Mouse (Mus musculus): Measurements from ENCODE around the gene Grin2a. TPM values are rescaled to one million over a fixed set of nuclear protein-coding genes. Genes with fewer than 3 reads are reported as not detected.

Gene Grin2a
- polyA plus RNA-seq, 1 experiment, result 4.2 TPM

DNA sequence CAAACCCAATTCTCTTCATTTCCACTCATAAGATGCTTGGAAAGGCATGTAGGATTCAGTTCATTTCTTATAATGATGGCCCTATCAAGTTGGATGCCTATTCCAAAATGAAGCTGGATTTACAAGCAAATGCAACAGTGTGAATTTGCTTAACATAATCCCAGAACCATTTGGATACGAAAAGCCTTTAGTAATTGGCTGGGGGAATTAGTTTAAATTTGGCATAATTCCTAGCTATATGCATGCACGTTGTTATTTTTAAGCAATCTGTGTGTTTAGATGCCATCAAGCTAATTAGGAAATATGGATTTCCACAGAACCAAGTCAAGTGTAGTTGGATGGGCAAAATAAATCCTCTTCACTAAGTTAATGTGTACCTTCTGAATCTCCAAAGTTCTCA, 411.4 kb downstream of the Grin2a start:
- Histone ChIP-seq H3K4me1 (ENCODE audit: control insufficient read depth, insufficient read depth, insufficient read length, low read length) (no peaks in the 10 kb centered on the region), H3K36me3 (ENCODE audit: control insufficient read depth, insufficient read depth, low read length) (no peaks in the 10 kb centered on the region), H3K27me3 (ENCODE audit: control insufficient read depth, insufficient read depth, low read length) (no peaks in the 10 kb centered on the region), H3K4me3 (ENCODE audit: low read depth, low read length) (no peak overlapping the region), H3K27ac (ENCODE audit: insufficient read depth, low read depth, low read length) (no peak overlapping the region)
- WGBS, result 67% methylated on average over 2 of the region's 2 CpGs
- no peak for TF ChIP-seq CTCF (IDR thresholded peaks at IDR 0.05; ENCODE audit: extremely low read depth, insufficient read length, insufficient replicate concordance, low read depth, low read length)
- TF ChIP-seq POLR2A (IDR thresholded peaks at IDR 0.05; ENCODE audit: low read depth, low read length), result no peak

DNA sequence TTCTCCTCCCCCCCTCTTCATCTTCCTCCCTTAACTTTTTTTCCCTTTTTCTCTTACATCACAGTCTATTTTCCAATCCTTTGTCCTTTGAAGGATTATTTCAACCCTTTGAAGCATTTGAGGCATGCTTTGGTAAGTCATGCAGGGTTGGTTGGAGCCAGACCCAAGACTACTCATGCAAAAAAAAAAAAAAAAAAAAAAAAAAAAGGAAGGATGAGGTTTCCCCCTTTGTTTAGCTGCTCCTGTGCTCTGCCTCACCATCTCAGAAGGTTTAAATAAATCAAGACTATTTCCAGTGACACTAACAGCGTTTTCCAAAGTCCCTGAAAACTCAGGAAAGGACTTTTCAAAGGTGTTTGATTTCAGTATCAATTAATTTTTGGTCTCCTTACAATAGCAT, 423.6 kb downstream of the Grin2a start:
- Histone ChIP-seq H3K4me3 (ENCODE audit: low read depth, low read length) (no peak overlapping the region), H3K27ac (ENCODE audit: insufficient read depth, low read depth, low read length) (no peak overlapping the region), H3K36me3 (ENCODE audit: control insufficient read depth, insufficient read depth, low read length) (no peaks in the 10 kb centered on the region), H3K27me3 (ENCODE audit: control insufficient read depth, insufficient read depth, low read length) (no peaks in the 10 kb centered on the region), H3K4me1 (ENCODE audit: control insufficient read depth, insufficient read depth, insufficient read length, low read length) (no peaks in the 10 kb centered on the region)
- TF ChIP-seq CTCF (IDR thresholded peaks at IDR 0.05; ENCODE audit: extremely low read depth, insufficient read length, insufficient replicate concordance, low read depth, low read length) (no peak), POLR2A (IDR thresholded peaks at IDR 0.05; ENCODE audit: low read depth, low read length) (no peak)
- 53% methylated on average over 1 of the region's 1 CpGs for WGBS

DNA sequence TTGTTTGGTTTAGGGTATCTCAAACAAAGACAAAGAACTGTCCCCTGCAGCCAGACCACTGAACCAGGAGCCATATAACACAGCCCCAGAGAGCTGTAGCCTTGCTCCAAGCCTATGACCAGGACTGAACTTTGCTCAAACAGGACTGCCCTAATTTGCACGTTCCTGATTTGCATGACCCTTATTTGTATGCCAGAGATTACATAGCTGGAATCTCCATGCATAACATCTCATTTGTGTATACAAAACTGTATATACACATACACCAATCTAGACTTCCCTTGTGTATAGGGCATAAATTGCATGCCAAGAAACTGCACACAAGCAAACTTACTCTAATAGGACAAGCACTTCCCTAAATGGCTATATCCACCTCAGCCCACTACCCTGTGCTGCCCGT, 428.1 kb downstream of the Grin2a start:
- 31% methylated on average over 2 of the region's 2 CpGs for WGBS
- no peak for TF ChIP-seq CTCF (IDR thresholded peaks at IDR 0.05; ENCODE audit: extremely low read depth, insufficient read length, insufficient replicate concordance, low read depth, low read length)
- Histone ChIP-seq H3K4me3 (ENCODE audit: low read depth, low read length) (no peak overlapping the region), H3K27me3 (ENCODE audit: control insufficient read depth, insufficient read depth, low read length) (no peaks in the 10 kb centered on the region), H3K4me1 (ENCODE audit: control insufficient read depth, insufficient read depth, insufficient read length, low read length) (no peaks in the 10 kb centered on the region), H3K27ac (ENCODE audit: insufficient read depth, low read depth, low read length) (no peak overlapping the region), H3K36me3 (ENCODE audit: control insufficient read depth, insufficient read depth, low read length) (no peaks in the 10 kb centered on the region)

DNA sequence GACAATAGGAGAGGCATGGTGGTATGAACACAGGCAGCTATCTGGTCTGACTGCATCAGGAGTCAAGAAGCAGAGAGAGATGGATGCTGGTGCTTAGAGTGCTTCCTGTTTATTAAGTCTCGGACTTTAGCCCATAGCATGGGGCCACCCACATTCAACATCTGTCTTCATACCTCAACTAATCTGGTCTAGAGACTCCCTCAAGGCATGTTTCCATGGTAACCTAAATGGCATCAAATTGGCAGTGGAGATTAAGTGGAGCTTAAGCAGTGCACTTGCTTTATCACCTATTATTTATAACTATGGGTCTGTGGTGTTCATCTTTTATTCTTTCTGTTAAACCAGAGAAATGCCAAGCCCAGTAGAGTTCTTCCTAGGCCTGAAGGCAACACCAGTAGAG, 433.5 kb downstream of the Grin2a start:
- Histone ChIP-seq H3K4me1 (ENCODE audit: control insufficient read depth, insufficient read depth, insufficient read length, low read length) (no peaks in the 10 kb centered on the region), H3K27me3 (ENCODE audit: control insufficient read depth, insufficient read depth, low read length) (no peaks in the 10 kb centered on the region), H3K36me3 (ENCODE audit: control insufficient read depth, insufficient read depth, low read length) (no peaks in the 10 kb centered on the region), H3K27ac (ENCODE audit: insufficient read depth, low read depth, low read length) (no peak overlapping the region), H3K4me3 (ENCODE audit: low read depth, low read length) (no peak overlapping the region)
- TF ChIP-seq POLR2A (IDR thresholded peaks at IDR 0.05; ENCODE audit: low read depth, low read length) (no peak), CTCF (IDR thresholded peaks at IDR 0.05; ENCODE audit: extremely low read depth, insufficient read length, insufficient replicate concordance, low read depth, low read length) (no peak)
- 53% methylated on average over 1 of the region's 1 CpGs for WGBS

DNA sequence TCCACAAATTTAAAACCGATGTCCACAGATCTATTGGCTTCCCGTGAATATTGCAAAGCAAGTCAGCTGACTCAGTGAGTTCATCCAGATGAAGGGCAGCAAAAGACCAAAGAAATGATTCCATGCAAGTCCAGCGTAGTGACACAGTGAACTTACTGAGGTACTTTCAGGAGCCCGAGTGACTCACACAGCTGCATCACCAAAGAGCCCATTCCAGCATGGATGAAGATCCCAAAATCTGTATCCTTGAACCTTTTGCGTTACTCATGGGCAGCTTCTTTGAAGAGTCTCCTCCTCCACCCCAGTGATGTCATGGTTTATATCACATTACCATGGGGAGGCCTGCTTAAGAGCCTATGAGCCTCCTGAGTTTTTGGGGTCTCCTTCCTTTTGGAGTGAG, 460.2 kb downstream of the Grin2a start:
- no peak for TF ChIP-seq POLR2A (IDR thresholded peaks at IDR 0.05; ENCODE audit: low read depth, low read length)
- no peak for TF ChIP-seq CTCF (IDR thresholded peaks at IDR 0.05; ENCODE audit: extremely low read depth, insufficient read length, insufficient replicate concordance, low read depth, low read length)
- H3K4me3 ChIP-seq (ENCODE audit: low read depth, low read length), result no peak overlapping the region
- no peaks in the 10 kb centered on the region for H3K27me3 ChIP-seq (ENCODE audit: control insufficient read depth, insufficient read depth, low read length)
- 86% methylated on average over 5 of the region's 5 CpGs for WGBS
- H3K4me1 ChIP-seq (ENCODE audit: control insufficient read depth, insufficient read depth, insufficient read length, low read length), result no peaks in the 10 kb centered on the region
- H3K36me3 ChIP-seq (ENCODE audit: control insufficient read depth, insufficient read depth, low read length), result no peaks in the 10 kb centered on the region
- H3K27ac ChIP-seq (ENCODE audit: insufficient read depth, low read depth, low read length), result no peak overlapping the region

DNA sequence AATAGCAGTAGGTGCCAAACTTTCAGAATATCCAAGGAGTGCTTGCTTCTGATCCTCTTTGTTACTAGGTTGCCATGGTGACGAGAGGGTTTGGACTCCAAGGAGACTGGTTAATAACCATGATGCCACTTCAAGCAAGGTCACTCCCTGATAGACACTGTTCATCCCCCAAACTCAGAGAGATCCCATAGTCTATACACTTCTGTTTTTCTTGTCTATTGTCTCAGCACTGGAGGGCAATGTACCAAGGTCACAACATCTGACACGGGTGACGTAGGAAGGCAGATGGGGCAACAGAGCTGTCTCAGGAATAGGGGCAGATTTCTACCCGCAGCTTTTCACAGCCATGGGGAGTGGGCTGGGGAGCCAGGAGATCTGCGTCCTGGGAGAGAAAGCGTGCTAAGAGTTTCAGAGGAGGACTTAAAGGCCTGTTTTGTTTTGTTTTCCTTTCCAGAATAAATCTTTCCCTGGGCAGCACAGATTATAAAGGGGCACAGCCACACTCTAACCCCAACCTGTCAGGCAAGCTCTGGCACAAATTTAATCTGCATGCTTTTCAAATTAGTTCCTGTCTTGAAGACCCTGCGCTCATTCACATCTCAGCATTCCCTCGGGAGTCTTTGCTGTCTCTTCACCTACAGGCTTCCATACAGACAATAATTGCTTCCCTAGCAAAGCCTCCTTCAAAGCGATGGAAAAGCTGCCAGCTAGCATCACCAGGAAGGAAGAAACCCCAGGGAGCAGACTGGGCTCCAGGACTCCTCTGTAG, 461.6 kb downstream of the Grin2a start:
- no peak overlapping the region for H3K27ac ChIP-seq (ENCODE audit: insufficient read depth, low read depth, low read length)
- TF ChIP-seq CTCF (IDR thresholded peaks at IDR 0.05; ENCODE audit: extremely low read depth, insufficient read length, insufficient replicate concordance, low read depth, low read length) (no peak), POLR2A (IDR thresholded peaks at IDR 0.05; ENCODE audit: low read depth, low read length) (no peak)
- no peaks in the 10 kb centered on the region for H3K27me3 ChIP-seq (ENCODE audit: control insufficient read depth, insufficient read depth, low read length)
- H3K36me3 ChIP-seq (ENCODE audit: control insufficient read depth, insufficient read depth, low read length), result no peaks in the 10 kb centered on the region
- H3K4me3 ChIP-seq (ENCODE audit: low read depth, low read length), result no peak overlapping the region
- WGBS, result 74% methylated on average over 9 of the region's 9 CpGs
- no peaks in the 10 kb centered on the region for H3K4me1 ChIP-seq (ENCODE audit: control insufficient read depth, insufficient read depth, insufficient read length, low read length)

DNA sequence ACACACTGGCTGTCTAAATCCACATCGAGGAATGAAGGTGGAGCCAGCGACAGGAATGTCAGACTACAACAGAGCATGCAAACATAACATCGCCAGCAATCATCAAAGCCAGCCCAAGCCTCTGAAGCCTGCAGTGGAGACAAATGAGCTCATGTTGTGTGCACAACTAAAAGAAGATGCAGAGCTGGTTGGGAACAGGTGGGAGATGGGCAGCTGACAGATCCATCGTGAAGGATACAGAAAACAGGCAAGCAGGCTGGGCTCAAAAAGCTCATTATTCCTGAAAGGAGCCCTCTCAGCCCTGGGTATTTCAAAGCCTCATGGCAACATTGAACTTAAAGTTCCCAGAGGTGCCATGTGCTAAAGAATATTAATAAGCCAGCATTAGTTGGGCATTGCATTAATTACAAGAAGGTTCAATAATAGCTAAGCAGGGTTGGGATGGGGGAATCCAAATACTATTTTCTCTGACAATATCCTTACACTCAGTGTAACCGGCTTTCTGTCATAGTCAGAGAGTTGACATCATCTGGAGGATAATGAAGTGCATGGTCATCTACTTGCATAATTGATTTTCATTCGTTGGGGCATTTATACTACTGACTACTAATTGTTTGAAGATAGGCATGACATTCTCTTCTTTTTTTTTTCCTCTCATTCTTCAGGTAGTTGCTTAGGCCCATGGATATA, 462.4 kb downstream of the Grin2a start:
- no peaks in the 10 kb centered on the region for H3K36me3 ChIP-seq (ENCODE audit: control insufficient read depth, insufficient read depth, low read length)
- WGBS, result 72% methylated on average over 6 of the region's 6 CpGs
- TF ChIP-seq POLR2A (IDR thresholded peaks at IDR 0.05; ENCODE audit: low read depth, low read length) (no peak), CTCF (IDR thresholded peaks at IDR 0.05; ENCODE audit: extremely low read depth, insufficient read length, insufficient replicate concordance, low read depth, low read length) (no peak)
- no peaks in the 10 kb centered on the region for H3K4me1 ChIP-seq (ENCODE audit: control insufficient read depth, insufficient read depth, insufficient read length, low read length)
- H3K27ac ChIP-seq (ENCODE audit: insufficient read depth, low read depth, low read length), result no peak overlapping the region
- H3K4me3 ChIP-seq (ENCODE audit: low read depth, low read length), result no peak overlapping the region
- no peaks in the 10 kb centered on the region for H3K27me3 ChIP-seq (ENCODE audit: control insufficient read depth, insufficient read depth, low read length)

All from small intestine, adult 2 months (tissue).